Mouse (Mus musculus) hindbrain, embryonic 13.5 days (tissue): Measurements from ENCODE around the gene Cd247. TPM values are rescaled to one million over a fixed set of nuclear protein-coding genes. Genes with fewer than 3 reads are reported as not detected.
A peak's percentile ranks its signal among the peaks of the same experiment; 100 is the strongest.

Source experiments
- ATAC-seq: fragments of 200-750 bp; cut with Nextera tagmentation; 2 replicates; pipeline ENCODE4 v1.8.0; 2017; ENCODE audit warnings: moderate TSS enrichment; ENCODE audit not compliant: low FRiP score
- H3K27ac ChIP-seq: fragments of 300-500 bp; sonication (generic); 2 replicates; pipeline ENCODE4 v1.5.1; 2015; ENCODE audit warnings: inconsistent platforms, mild to moderate bottlenecking, moderate library complexity
- H3K27me3 ChIP-seq: fragments of 300-500 bp; sonication (generic); 2 replicates; pipeline ENCODE4 v1.6.1; 2015; ENCODE audit warnings: mild to moderate bottlenecking, inconsistent platforms
- H3K36me3 ChIP-seq: fragments of 300-500 bp; sonication (generic); 2 replicates; pipeline ENCODE4 v1.6.1; 2015; ENCODE audit warnings: mild to moderate bottlenecking, inconsistent platforms
- H3K4me1 ChIP-seq: fragments of 300-500 bp; sonication (generic); replicated peaks from 2 replicates; pipeline ENCODE4 v1.6.1; 2015; ENCODE audit warnings: inconsistent platforms
- H3K4me2 ChIP-seq: fragments of 300-500 bp; sonication (generic); 2 replicates; pipeline ENCODE4 v1.6.1; 2015; ENCODE audit warnings: inconsistent platforms, mild to moderate bottlenecking, moderate library complexity
- H3K4me3 ChIP-seq: fragments of 300-500 bp; sonication (generic); 2 replicates; pipeline ENCODE4 v1.5.1; 2015; ENCODE audit warnings: mild to moderate bottlenecking, inconsistent platforms
- H3K9ac ChIP-seq: fragments of 300-500 bp; sonication (generic); 2 replicates; pipeline ENCODE4 v1.6.1; 2015; ENCODE audit warnings: mild to moderate bottlenecking, inconsistent platforms
- H3K9me3 ChIP-seq: fragments of 300-500 bp; sonication (generic); 2 replicates; pipeline ENCODE4 v1.6.1; 2016; ENCODE audit warnings: inconsistent platforms
- WGBS: fragments of 180-500 bp; shearing (Covaris S2); methylation state at CpG from one replicate; pipeline ENCODE4 v1.1.7; 2015; 5-methylcytosine and 5-hydroxymethylcytosine counted together
- polyA plus RNA-seq: library from polyadenylated mRNA; unstranded; fragments of >200 nt; fragmentation: Nextera tagmentation; extraction: Ambion mirVana; gene quantifications from 2 replicates; pipeline ENCODE4 v1.2.1, GENCODE M21; 2015

The Cd247 gene
- polyA plus RNA-seq, 1 experiment from 2014 or later: 0.60 TPM

DNA sequence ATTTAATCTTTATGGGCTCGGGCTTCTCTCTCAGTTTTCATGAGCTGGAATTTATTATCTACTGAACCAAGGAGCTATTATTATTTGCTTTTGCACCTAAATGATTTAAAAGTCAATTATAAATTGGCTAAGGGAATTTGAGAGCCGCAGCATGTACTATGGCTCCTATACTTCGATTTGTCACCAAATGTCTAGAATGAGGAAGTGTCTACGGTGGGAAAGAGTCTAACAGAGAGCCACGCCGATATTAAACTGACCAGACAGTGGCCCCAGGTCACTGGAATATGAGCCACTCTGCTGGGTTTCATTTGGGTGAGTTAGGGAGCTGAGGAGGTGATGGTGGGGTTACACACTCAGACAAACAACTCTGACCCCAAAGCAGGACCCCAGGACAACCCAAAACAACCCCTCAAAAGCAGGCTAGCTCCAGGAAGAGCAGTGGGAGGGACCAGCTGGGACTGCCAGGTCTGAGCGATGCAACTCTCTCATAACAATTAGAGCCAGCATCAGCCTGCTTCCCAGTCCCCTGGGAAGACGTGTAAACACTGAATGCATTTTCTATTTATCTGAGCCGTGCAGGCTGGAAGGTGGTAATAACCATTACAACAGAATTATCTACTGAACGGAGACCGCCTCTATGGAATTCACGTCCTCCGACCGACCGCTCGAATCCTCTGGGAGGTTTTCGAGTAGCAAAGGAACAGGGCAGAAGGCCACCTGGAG is 45.6 kb downstream of the Cd247 start:
- peak overlapping the region; percentile 49 for H3K4me2 ChIP-seq
- peak overlapping the region; percentile 46; the same call in 1 of the 2 replicates for H3K9ac ChIP-seq
- H3K9me3 ChIP-seq: no peaks in the 10 kb centered on the region
- H3K4me3 ChIP-seq: peak overlapping the region; percentile 22
- peak overlapping the region; percentile 85 for H3K27ac ChIP-seq
- H3K27me3 ChIP-seq: peaks cover 2% of the 10 kb centered on the region
- H3K4me1 ChIP-seq: peaks cover 51% of the 10 kb centered on the region
- ATAC-seq: peak; percentile 78
- H3K36me3 ChIP-seq: no peaks in the 10 kb centered on the region
- 11% methylated on average over 17 of the region's 17 CpGs for WGBS

DNA sequence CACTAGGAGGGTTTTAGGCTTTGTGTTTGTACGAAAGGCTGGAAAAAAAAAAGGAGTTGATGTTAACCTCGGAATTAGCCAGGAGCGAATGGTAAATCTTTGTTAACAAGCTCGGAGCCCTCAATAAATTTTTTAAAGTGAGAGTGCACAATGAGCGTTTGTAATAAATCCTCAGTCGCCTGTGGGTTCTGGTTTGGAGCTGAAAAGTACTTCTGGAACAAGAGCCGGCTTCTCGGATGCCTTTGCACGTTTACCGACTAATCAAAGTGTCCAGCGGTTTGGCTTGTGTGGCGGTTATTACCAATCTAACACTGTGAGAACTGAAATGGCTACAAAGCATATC is 46.1 kb downstream of the Cd247 start:
- Histone ChIP-seq H3K9ac (peak overlapping the region; percentile 46; the same call in 1 of the 2 replicates), H3K4me2 (peak overlapping the region; percentile 49), H3K36me3 (no peaks in the 10 kb centered on the region), H3K4me3 (peak overlapping the region; percentile 22), H3K9me3 (no peaks in the 10 kb centered on the region), H3K4me1 (peaks cover 52% of the 10 kb centered on the region), H3K27ac (peak overlapping the region; percentile 85), H3K27me3 (peaks cover 7% of the 10 kb centered on the region)
- no peak for ATAC-seq
- WGBS: 21% methylated on average over 12 of the region's 12 CpGs

DNA sequence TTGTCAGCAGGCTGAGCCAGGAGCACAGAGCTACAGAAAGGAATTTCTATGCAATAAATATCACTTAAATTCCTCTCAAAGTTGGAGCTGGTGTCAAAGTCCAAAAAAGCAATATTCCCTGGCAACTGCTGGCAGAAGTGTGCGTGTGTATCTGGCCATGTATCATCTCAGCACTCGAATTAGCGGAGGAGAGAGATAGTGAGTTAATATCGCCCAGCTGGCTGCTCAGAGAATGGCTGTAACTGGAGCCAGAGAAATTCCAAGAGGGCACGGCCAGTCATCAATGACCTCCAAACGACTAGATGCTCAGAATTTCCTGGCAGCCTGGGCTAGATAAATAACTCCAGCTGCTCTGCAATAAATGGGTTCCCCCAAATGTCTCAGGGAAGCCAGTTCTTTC is 48.0 kb downstream of the Cd247 start:
- no peaks in the 10 kb centered on the region for H3K9me3 ChIP-seq
- WGBS: 29% methylated on average over 6 of the region's 6 CpGs
- no peak overlapping the region for H3K4me3 ChIP-seq
- H3K27ac ChIP-seq: peak overlapping the region; percentile 72
- peaks cover 26% of the 10 kb centered on the region for H3K27me3 ChIP-seq
- H3K4me2 ChIP-seq: no peak overlapping the region
- H3K36me3 ChIP-seq: no peaks in the 10 kb centered on the region
- ATAC-seq: no peak
- H3K9ac ChIP-seq: no peak overlapping the region
- peaks cover 62% of the 10 kb centered on the region for H3K4me1 ChIP-seq

DNA sequence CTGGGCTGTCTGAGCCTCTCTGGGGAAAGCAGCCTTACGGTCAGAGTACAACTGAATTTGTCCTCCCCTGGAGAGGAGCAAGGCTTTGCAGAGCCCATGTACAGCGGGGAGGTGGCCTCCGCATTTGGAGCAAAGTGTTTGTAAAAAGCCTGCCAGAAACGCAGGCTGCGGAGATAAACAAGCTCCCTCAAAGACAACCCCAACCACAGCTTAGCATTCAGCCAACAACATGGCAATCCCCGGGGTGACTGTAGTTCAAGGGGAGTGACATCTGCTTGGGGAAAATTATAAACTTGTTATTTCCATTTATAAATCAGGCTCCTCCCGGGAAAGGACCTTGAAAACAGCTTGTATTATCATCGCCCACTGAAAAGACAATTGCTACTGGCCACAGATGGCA is 49.1 kb downstream of the Cd247 start:
- ATAC-seq: no peak
- H3K4me1 ChIP-seq: peaks cover 67% of the 10 kb centered on the region
- H3K9ac ChIP-seq: no peak overlapping the region
- H3K27me3 ChIP-seq: peaks cover 34% of the 10 kb centered on the region
- H3K9me3 ChIP-seq: no peaks in the 10 kb centered on the region
- no peak overlapping the region for H3K4me3 ChIP-seq
- peak overlapping the region; percentile 72 for H3K27ac ChIP-seq
- H3K4me2 ChIP-seq: no peak overlapping the region
- WGBS: 19% methylated on average over 8 of the region's 8 CpGs
- no peaks in the 10 kb centered on the region for H3K36me3 ChIP-seq

DNA sequence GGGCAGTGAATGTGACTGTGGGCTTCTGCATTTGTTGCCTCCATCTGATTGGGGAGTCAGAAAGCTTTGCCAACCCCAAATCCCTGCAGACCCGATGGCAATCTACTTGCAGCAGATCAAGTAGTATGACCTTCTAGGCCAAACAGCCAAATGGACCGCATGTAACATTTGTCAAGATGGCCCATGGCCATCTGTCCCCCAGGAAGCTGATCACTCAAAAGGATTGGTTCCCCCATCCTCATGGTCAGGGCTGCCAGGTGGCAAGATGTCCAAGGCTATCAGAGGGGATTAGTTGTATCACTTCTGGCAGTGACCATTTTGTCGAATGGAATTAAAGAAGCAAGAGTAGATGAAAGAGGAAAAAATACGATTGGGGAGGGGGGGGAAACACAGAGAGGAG is 50.7 kb downstream of the Cd247 start:
- Histone ChIP-seq H3K9ac (no peak overlapping the region), H3K36me3 (no peaks in the 10 kb centered on the region), H3K4me1 (peaks cover 63% of the 10 kb centered on the region), H3K4me2 (no peak overlapping the region), H3K27ac (no peak overlapping the region), H3K27me3 (peaks cover 49% of the 10 kb centered on the region), H3K9me3 (no peaks in the 10 kb centered on the region), H3K4me3 (no peak overlapping the region)
- ATAC-seq: no peak
- WGBS: 77% methylated on average over 4 of the region's 4 CpGs

DNA sequence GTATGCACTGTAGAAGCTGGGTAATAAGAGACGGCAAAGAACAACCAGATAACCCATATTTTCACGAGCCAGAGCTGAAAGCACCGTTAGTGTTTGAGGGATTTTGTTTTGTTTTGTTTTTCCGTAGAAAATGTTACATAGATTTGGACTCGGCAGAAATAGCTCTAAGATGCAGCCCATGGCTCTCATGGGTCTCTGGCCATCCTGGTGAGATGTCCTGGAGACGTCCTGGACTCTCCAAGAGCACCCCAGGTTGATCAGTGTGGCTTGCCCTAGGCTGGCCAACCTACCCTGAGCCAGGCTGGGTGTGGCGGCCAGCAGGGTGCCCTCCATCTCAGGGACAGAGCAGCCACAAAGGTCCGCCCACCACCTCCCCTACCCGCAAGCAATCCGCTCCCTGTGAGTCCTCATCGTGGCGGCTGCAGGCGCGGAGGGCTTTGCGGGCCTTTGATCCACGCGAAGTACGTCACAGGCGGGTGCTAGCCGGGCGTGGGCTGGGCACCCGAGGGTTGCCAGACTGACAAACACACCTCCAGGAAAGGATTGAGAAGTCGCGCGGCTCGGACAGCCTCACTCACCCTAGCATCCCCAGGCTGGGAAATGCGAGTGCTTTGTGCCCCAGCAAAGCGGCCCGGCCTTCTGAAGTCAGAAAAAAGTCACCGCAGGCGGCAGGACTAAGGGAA is 52.2 kb downstream of the Cd247 start:
- 12% methylated on average over 31 of the region's 31 CpGs for WGBS

DNA sequence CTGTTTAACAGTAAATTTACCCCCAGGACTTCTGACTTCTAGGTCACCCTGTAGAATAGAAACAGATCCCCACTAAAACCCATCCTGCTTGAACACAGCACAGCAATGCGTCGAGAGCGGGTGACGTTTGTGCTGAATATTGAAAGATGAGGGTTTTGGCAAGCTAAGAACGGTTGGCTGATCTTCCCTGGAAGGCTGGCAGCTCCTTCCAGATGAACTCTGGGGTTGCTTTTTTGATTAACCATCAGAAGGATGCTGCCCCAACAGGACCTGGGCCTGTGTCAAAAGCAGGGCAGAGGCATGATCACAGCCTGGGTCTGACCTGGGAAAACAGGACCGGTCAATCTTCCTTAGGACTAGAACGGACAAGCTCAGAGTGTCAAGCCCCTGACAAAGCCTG is 53.7 kb downstream of the Cd247 start:
- Histone ChIP-seq H3K9ac (no peak overlapping the region), H3K4me3 (no peak overlapping the region), H3K4me1 (peaks cover 55% of the 10 kb centered on the region), H3K27me3 (peaks cover 75% of the 10 kb centered on the region), H3K4me2 (no peak overlapping the region), H3K36me3 (no peaks in the 10 kb centered on the region), H3K9me3 (no peaks in the 10 kb centered on the region), H3K27ac (no peak overlapping the region)
- ATAC-seq: no peak
- WGBS: 60% methylated on average over 7 of the region's 7 CpGs

More for the DNA sequence above, 52.2 kb downstream of the Cd247 start:
- ATAC-seq: 0 out of 2 replicates have a peak, but pooled peaks have one; percentile 5
- H3K27me3 ChIP-seq: peaks cover 61% of the 10 kb centered on the region
- peak overlapping the region; percentile 71 for H3K9ac ChIP-seq
- H3K36me3 ChIP-seq: no peaks in the 10 kb centered on the region
- peak overlapping the region; percentile 62 for H3K4me2 ChIP-seq
- no peaks in the 10 kb centered on the region for H3K9me3 ChIP-seq
- H3K4me1 ChIP-seq: peaks cover 69% of the 10 kb centered on the region
- peak overlapping the region; percentile 35 for H3K4me3 ChIP-seq
- no peak overlapping the region for H3K27ac ChIP-seq

DNA sequence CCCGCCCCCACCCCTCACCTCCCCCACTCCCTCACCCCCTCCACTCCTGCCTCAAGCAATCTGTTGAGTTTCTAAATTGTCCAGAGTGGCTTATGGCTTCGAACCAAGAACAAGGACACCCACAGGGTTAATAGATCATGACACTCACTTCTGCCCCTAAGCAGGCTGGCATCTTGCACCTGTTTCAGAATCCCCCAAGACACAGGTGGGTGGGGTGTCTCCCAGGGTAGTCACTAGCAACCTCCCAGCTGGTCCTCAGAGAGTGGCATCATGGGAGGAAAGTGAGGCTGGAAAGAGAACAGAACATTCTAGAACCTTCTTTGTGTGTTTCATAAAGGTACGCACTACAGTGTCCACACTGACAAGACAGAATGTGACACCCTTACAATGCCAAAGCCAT is 55.1 kb downstream of the Cd247 start:
- Histone ChIP-seq H3K4me3 (no peak overlapping the region), H3K27me3 (peaks cover 83% of the 10 kb centered on the region), H3K4me1 (peaks cover 43% of the 10 kb centered on the region), H3K4me2 (no peak overlapping the region), H3K9ac (no peak overlapping the region), H3K27ac (no peak overlapping the region), H3K36me3 (no peaks in the 10 kb centered on the region), H3K9me3 (no peaks in the 10 kb centered on the region)
- whole genome bisulfite sequencing: 71% methylated on average over 3 of the region's 3 CpGs
- ATAC-seq: no peak

DNA sequence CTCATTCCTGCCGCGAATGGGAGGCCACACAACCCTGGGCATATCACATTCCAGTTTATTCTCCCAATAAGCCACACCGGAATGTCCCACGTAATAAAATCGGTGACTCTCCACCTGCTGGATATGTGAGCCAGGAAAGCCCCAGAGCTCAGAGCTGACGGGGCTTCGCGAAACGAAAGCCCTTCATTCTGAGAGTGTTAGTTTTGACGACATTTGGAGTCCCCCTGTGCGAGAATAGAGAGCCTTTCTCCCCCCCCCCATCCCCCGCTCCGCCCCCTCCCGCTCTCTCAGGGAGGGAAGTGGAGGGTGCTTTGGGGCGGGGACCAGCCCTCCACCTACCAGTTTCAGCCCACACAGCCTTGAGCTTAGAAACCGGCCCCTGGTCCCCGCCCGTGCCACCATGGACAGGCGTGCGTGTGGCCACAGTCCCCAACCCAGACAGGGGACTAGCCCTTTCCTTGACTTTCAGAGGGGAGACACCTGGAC is 56.0 kb downstream of the Cd247 start:
- H3K36me3 ChIP-seq: no peaks in the 10 kb centered on the region
- peaks cover 84% of the 10 kb centered on the region for H3K27me3 ChIP-seq
- no peaks in the 10 kb centered on the region for H3K9me3 ChIP-seq
- H3K9ac ChIP-seq: peak overlapping the region; percentile 72
- WGBS: 3% methylated on average over 20 of the region's 20 CpGs
- peak; percentile 58 for ATAC-seq
- H3K4me2 ChIP-seq: peak overlapping the region; percentile 96
- no peak overlapping the region for H3K27ac ChIP-seq
- H3K4me1 ChIP-seq: peaks cover 39% of the 10 kb centered on the region
- H3K4me3 ChIP-seq: peak overlapping the region; percentile 48

DNA sequence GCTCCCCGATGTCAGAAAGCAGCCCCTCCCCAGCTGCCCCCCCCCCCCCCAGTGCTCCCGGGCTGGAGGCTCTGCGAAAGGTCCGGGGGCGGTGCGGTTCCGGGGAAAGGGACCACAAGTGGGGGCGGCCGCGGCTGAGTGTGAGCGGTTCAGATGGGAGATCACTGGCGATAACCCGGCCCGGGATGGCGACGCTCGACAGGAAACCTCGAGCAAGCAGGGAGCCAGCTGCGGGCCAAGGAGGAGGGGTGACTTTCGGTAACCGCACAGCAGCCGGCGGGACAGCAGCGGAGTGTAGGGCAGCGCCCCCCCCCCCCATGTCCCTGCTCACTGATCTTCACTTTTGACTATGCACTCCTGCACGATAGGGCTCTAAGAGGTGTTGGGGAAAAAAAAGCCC is 56.5 kb downstream of the Cd247 start:
- H3K27ac ChIP-seq: no peak overlapping the region
- H3K4me3 ChIP-seq: peak overlapping the region; percentile 48
- no peaks in the 10 kb centered on the region for H3K36me3 ChIP-seq
- H3K9me3 ChIP-seq: no peaks in the 10 kb centered on the region
- ATAC-seq: 0 out of 2 replicates have a peak, but pooled peaks have one; percentile 26
- peaks cover 83% of the 10 kb centered on the region for H3K27me3 ChIP-seq
- H3K4me2 ChIP-seq: peak overlapping the region; percentile 96
- H3K4me1 ChIP-seq: peaks cover 39% of the 10 kb centered on the region
- WGBS: 2% methylated on average over 26 of the region's 26 CpGs
- peak overlapping the region; percentile 72 for H3K9ac ChIP-seq

DNA sequence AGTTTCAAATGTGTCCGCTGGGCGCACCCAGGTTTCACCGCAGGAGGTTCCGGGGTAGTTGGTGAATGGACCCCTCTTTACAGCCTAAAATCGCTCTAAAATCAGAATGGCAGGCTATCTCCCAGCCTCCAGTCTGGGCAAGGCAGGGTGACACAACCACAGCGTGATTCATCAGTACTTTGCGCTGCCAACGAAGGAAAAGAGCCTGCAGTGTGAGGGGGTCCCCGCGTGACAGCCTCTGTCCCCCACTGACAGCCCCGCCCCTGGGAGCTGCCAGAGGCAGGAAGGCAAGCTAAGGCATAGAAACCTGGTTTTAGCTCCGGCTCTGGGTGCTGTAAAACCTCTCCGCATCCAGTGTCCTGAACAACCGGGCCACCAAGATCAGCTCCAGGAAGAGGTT is 56.9 kb downstream of the Cd247 start:
- Histone ChIP-seq H3K4me2 (peak overlapping the region; percentile 96), H3K27ac (no peak overlapping the region), H3K27me3 (peaks cover 83% of the 10 kb centered on the region), H3K36me3 (no peaks in the 10 kb centered on the region), H3K4me1 (peaks cover 39% of the 10 kb centered on the region), H3K9me3 (no peaks in the 10 kb centered on the region), H3K4me3 (peak overlapping the region; percentile 48), H3K9ac (peak overlapping the region; percentile 72)
- no peak for ATAC-seq
- WGBS: 10% methylated on average over 14 of the region's 14 CpGs

DNA sequence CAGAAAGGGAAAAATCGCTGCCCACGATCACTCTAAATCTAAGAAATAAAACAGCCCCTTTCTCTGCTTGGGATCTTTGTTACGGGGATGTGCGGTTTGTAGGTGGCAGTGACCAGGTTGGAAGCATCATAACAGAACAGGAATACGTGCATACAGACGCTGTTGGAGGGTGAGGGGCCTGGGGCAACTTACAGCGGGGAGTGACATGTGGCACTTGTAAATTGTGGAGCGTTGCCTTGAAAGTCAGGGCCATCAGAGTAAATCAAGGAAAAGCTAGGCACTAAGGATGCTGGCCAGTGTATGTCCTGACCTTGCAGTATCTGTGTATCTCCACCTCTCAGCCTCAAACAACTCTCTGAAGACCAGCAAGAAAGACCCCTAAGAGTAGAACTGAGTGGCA is 59.9 kb downstream of the Cd247 start:
- Histone ChIP-seq H3K27me3 (peaks cover 78% of the 10 kb centered on the region), H3K9ac (no peak overlapping the region), H3K9me3 (no peaks in the 10 kb centered on the region), H3K27ac (no peak overlapping the region), H3K4me2 (no peak overlapping the region), H3K4me1 (peaks cover 27% of the 10 kb centered on the region), H3K4me3 (no peak overlapping the region), H3K36me3 (no peaks in the 10 kb centered on the region)
- 90% methylated on average over 8 of the region's 8 CpGs for WGBS
- ATAC-seq: no peak
